Mouse (Mus musculus): Measurements from ENCODE around the gene Immp2l. TPM values are rescaled to one million over a fixed set of nuclear protein-coding genes. Genes with fewer than 3 reads are reported as not detected.

Gene Immp2l
- total RNA-seq, 1 experiment from 2014 or later = 11.5 TPM

DNA sequence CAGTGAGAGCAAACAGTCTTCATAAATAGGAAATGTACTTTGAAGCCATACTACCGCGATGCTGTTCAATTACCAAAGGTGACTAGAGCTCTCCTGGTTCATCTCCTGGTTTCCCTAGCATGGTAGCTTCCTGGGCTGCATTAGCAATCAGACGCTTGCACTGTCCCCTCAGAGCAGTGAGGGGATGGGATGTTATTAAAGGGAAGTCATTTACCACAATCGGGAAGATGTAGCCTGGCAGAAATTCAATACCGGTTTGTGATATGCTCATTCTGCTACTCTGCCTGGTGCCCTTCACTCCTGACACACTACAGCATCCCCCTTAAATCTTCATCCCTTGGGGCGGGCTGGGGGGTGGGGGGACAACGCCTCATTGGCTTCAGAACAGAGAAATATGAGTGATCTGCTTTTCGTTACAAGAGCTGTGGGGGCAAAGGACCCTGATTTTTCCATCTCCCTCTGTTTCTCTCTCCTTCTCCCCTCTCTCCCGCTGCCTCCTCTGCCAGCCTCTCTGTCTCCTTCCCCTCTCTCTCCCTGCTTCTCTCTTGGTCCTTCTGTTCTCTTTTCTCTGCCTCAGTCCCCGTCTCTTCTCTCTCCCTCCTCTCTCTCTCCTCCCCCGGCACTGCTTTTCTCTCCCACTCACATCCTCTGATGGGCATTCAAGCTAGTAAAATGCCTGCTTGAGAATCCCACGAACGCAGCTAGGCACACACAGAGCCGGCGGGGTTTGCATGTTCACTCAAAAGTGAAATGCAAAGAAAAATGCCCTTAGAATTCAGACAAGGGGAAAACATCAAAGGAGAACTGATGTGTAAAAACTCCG lies 461.0 kb downstream of the Immp2l start:
- peak; percentile 20; the same call in 1 of the 2 replicates for ATAC-seq (ENCODE audit: extremely low read depth, insufficient number of reproducible peaks, low FRiP score, poor library complexity, severe bottlenecking)

DNA sequence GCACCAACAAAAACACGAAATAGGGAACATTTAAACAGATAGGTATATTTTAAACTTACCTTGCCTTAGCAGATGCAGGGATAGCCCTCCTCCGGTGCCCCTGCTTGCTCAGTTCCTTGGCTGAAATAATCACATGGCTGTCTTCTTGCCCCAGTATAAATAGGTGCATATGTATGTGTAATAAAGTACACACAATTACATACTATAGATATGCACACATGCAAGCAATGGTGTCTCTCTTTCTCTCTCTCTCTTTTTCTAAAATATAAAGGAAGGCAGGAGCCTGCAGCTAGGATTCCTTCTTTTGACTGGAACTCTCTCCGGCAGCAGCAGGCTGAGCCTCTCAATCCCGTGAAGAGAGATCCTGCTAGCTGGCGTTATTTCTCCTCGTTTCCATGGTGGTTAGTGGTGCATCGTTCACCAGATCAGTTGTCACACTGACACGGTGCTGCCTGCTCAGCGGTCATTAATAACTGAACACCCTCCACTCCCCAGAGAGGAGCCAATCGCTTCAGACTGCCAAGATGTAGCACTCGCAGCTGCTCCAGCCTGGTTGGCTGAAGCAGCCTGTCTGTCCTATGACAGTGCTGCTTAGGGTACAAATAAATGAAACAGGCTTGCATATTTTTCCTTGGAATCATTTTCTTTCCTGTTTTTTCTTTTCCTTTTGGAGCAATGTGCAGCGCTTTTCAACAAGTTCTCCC lies 461.8 kb downstream of the Immp2l start:
- ATAC-seq (ENCODE audit: extremely low read depth, insufficient number of reproducible peaks, low FRiP score, poor library complexity, severe bottlenecking) = 0 out of 2 replicates have a peak, but pooled peaks have one; percentile 27

DNA sequence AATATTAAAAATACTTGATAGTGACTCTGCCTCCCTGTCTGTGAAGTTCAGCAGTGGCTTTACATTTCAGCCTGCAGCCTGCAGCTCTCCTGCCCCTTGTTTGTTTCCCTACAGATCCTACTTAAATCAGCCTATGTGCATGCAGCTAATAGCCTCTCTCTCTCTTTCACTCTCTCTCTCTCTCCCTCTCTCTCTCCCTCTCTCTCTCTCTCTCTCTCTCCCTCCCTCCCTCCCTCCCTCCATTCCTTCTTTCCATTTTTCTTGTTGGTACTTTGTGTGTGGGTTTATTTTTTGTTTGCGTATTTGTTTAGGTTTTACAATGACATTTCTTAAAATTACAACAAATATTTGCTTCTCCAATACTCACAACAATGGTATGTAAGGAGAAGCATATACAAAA lies 462.4 kb downstream of the Immp2l start, which contains the start of gene Lrrn3:
Gene Lrrn3, minus strand, starts transcription at position 101 of the 400 bp plus-strand sequence.
- no peak for ATAC-seq (ENCODE audit: extremely low read depth, insufficient number of reproducible peaks, low FRiP score, poor library complexity, severe bottlenecking)

DNA sequence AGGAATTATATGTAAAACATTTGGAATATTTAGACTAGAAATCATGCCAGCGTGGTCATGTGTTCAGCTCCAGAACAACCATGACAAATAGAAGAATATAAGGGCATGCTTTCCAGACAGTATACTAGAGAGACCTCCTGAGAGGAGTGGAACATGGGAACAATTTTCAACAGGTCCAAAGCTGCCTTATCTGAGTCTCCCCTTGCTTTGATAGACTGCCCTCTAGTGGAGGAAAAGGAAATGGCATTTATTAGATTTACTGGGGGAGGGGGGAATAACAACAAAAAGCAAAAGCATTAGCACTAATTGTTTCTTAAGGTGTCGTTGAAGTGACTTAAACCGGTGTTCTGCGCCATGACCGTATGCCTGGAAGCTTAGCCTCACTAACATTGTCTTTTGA lies 463.1 kb downstream of the Immp2l start:
- peak; percentile 48; the same call in 1 of the 2 replicates for ATAC-seq (ENCODE audit: extremely low read depth, insufficient number of reproducible peaks, low FRiP score, poor library complexity, severe bottlenecking)

- peak; percentile 55; the same call in 1 of the 2 replicates for ATAC-seq (ENCODE audit: extremely low read depth, insufficient number of reproducible peaks, low FRiP score, poor library complexity, severe bottlenecking)
Measured at GRCm38 (mm10) chr12:41494620-41495019, 470.7 kb downstream of the Immp2l start.

GRCm38 (mm10) chr12:41500049-41500820 lies 476.3 kb downstream of the Immp2l start:
- peak; percentile 79 for ATAC-seq (ENCODE audit: extremely low read depth, insufficient number of reproducible peaks, low FRiP score, poor library complexity, severe bottlenecking)

DNA sequence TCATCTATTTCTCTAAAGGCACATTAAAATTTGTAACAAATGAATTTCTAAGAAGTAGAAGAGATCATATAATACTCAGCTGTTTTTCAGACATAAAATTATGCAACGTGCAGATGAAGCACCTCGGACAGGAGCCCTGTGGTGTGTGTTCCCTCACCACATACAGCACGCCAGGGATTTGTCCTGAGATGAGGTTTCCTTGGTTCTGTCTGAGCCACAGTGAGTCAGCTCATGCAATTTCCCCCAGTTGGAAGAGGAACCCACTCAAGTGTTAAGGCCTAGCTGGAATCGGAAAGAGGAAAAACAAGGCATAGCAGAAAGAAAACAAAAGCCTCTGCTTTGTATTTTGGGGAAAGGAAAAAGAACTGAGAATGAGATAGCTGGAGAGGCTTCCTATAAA lies 484.7 kb downstream of the Immp2l start:
- ATAC-seq (ENCODE audit: extremely low read depth, insufficient number of reproducible peaks, low FRiP score, poor library complexity, severe bottlenecking) = no peak

- no peak for ATAC-seq (ENCODE audit: extremely low read depth, insufficient number of reproducible peaks, low FRiP score, poor library complexity, severe bottlenecking)
Measured at GRCm38 (mm10) chr12:41510588-41510987, 486.7 kb downstream of the Immp2l start.

GRCm38 (mm10) chr12:41518897-41519296 lies 495.0 kb downstream of the Immp2l start:
- no peak for ATAC-seq (ENCODE audit: extremely low read depth, insufficient number of reproducible peaks, low FRiP score, poor library complexity, severe bottlenecking)

- no peak for ATAC-seq (ENCODE audit: extremely low read depth, insufficient number of reproducible peaks, low FRiP score, poor library complexity, severe bottlenecking)
Measured at GRCm38 (mm10) chr12:41520326-41520725, 496.4 kb downstream of the Immp2l start.

- no peak for ATAC-seq (ENCODE audit: extremely low read depth, insufficient number of reproducible peaks, low FRiP score, poor library complexity, severe bottlenecking)
Measured at GRCm38 (mm10) chr12:41521671-41522070, 497.8 kb downstream of the Immp2l start.

GRCm38 (mm10) chr12:41526688-41527087 lies 502.8 kb downstream of the Immp2l start:
- no peak for ATAC-seq (ENCODE audit: extremely low read depth, insufficient number of reproducible peaks, low FRiP score, poor library complexity, severe bottlenecking)

- ATAC-seq (ENCODE audit: extremely low read depth, insufficient number of reproducible peaks, low FRiP score, poor library complexity, severe bottlenecking) = no peak
Measured at GRCm38 (mm10) chr12:41528410-41528809, 504.5 kb downstream of the Immp2l start.

DNA sequence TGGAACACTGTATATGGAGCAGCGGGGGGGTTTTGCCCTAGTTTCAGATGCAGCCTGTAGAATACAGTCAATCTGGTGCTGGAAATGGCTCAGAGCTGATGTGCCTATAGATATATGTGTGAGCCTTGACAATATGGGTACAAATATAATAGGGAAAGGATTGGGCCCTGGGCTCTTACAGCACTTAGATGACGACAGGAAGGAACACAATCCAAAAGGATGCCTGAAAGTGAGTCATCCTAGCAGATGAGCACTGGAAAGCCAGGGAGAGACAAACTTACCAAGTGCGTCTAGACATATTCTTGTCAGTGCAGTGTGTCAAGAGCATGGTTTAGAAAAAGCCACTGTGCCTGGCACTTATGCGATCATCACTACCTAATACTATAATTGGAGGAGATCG lies 516.1 kb downstream of the Immp2l start:
- ATAC-seq (ENCODE audit: extremely low read depth, insufficient number of reproducible peaks, low FRiP score, poor library complexity, severe bottlenecking) = no peak

- no peak for ATAC-seq (ENCODE audit: extremely low read depth, insufficient number of reproducible peaks, low FRiP score, poor library complexity, severe bottlenecking)
Measured at GRCm38 (mm10) chr12:41551578-41551977, 527.7 kb downstream of the Immp2l start.

GRCm38 (mm10) chr12:41557832-41558231 lies 533.9 kb downstream of the Immp2l start:
- no peak for ATAC-seq (ENCODE audit: extremely low read depth, insufficient number of reproducible peaks, low FRiP score, poor library complexity, severe bottlenecking)

GRCm38 (mm10) chr12:41558956-41559735 lies 535.3 kb downstream of the Immp2l start:
- no peak for ATAC-seq (ENCODE audit: extremely low read depth, insufficient number of reproducible peaks, low FRiP score, poor library complexity, severe bottlenecking)

DNA sequence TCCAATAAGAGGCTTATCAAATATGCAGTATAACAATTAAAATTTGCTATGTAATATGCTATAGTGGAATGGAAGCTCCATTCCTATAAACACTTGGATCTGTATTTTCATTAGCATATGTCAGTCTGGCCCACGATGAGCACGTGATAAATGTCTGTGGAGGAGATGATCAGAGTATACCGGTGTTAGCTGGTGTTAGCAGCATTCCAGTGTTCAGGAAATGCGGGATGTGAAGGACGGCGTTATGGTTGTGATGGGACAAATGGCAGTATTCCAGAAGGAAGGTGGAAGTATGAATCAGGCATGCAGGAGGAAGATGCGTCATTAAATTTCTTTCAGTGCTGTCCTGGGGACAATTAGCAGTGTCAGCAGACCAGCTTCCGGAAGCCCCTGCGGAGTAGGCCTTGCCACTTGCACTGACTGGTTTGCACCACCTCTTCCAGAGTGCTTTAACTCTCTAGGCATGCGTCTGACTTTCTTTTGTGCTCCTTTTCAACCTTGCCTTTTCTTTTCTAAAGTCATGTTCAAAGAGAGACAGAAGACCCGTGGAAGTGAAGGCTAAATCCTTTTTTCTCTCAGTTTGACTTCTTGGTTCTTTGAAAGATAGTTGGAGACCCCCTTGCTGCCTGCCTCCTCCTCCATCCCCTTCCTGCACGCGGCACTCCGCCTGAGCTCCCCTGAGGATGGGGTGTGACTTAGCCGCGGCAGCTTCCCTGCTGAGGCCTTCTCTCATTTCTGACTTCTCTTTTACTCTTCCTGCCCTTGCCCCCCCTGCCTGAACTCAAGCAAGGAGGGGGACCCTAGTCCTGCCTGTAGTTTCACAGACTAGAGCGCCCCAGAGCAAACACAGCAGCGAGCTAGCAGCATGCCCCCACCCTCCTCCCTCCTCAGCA lies 541.9 kb downstream of the Immp2l start:
- ATAC-seq (ENCODE audit: extremely low read depth, insufficient number of reproducible peaks, low FRiP score, poor library complexity, severe bottlenecking) = peak; percentile 73
